Mouse (Mus musculus): ENCODE measurements around the gene Tada2a.
A peak's percentile ranks its signal among the peaks of the same experiment; 100 is the strongest.

Tada2a gene

GRCm38 (mm10) chr11:84113623-84114022 lies 15.8 kb downstream of the Tada2a start:
- no peak for DNase-seq

- no peak for DNase-seq
Observed at GRCm38 (mm10) chr11:84107137-84107536, 22.3 kb downstream of the Tada2a start.

GRCm38 (mm10) chr11:84104036-84104435 lies 25.4 kb downstream of the Tada2a start:
- DNase-seq, result no peak

- no peak for DNase-seq
Observed at GRCm38 (mm10) chr11:84101182-84101581, 28.2 kb downstream of the Tada2a start.

- DNase-seq, result no peak
Observed at GRCm38 (mm10) chr11:84097251-84097998, 32.0 kb downstream of the Tada2a start.

- DNase-seq, result no peak
Observed at GRCm38 (mm10) chr11:84095084-84095483, 34.3 kb downstream of the Tada2a start.

GRCm38 (mm10) chr11:84090572-84090971 lies 38.8 kb downstream of the Tada2a start:
- no peak for DNase-seq

GRCm38 (mm10) chr11:84081901-84082300 lies 47.5 kb downstream of the Tada2a start:
- no peak for DNase-seq

- no peak for DNase-seq
Observed at GRCm38 (mm10) chr11:84080327-84080726, 49.1 kb downstream of the Tada2a start.

GRCm38 (mm10) chr11:84079887-84080286 lies 49.5 kb downstream of the Tada2a start:
- no peak for DNase-seq

GRCm38 (mm10) chr11:84079361-84079760 lies 50.0 kb downstream of the Tada2a start:
- DNase-seq, result no peak

GRCm38 (mm10) chr11:84078601-84079000 lies 50.8 kb downstream of the Tada2a start:
- no peak for DNase-seq

GRCm38 (mm10) chr11:84077008-84077407 lies 52.4 kb downstream of the Tada2a start:
- DNase-seq, result no peak

- DNase-seq, result no peak
Observed at GRCm38 (mm10) chr11:84073816-84074764, 55.3 kb downstream of the Tada2a start.

- no peak for DNase-seq
Observed at GRCm38 (mm10) chr11:84072904-84073651, 56.3 kb downstream of the Tada2a start.

GRCm38 (mm10) chr11:84069034-84069370 lies 60.4 kb downstream of the Tada2a start, which contains the start of gene Dusp14:
Dusp14 (minus strand) TSS chr11:84069261.
- DNase-seq, result peak; percentile 18 to 26

- DNase-seq, result peak; percentile 54 to 59
Observed at GRCm38 (mm10) chr11:84068191-84069033, 61.0 kb downstream of the Tada2a start.

GRCm38 (mm10) chr11:84067720-84068190 lies 61.6 kb downstream of the Tada2a start:
- peak; percentile 36 to 46 for DNase-seq

- peak; percentile 23 to 27 for DNase-seq
Observed at GRCm38 (mm10) chr11:84066927-84067645, 62.3 kb downstream of the Tada2a start.

- DNase-seq, result peak; percentile 23 to 28
Observed at GRCm38 (mm10) chr11:84066071-84066481, 63.3 kb downstream of the Tada2a start.

- no peak for DNase-seq
Observed at GRCm38 (mm10) chr11:84063631-84064209, 65.7 kb downstream of the Tada2a start.

All from B cell, adult 2 months (primary cell).